Mouse (Mus musculus) embryonic facial prominence, embryonic 14.5 days (tissue): ENCODE data around the gene Cpeb2. TPM values are rescaled to one million over a fixed set of nuclear protein-coding genes. Genes with fewer than 3 reads are reported as not detected.

Experiments
- ATAC-seq: fragments of 200-750 bp; cut with Nextera tagmentation; 2 replicates; pipeline ENCODE4 v1.8.0; 2017; ENCODE audit warnings: low read depth, moderate number of reproducible peaks, moderate TSS enrichment
- DNase-seq: peaks from one replicate; pipeline ENCODE4 v3.0.0-alpha.2; 2015; ENCODE audit warnings: low spot score
- H3K27ac ChIP-seq: fragments of 300-500 bp; sonication (generic); replicated peaks from 2 replicates; pipeline ENCODE4 v1.5.1; 2014; ENCODE audit warnings: low read depth, mild to moderate bottlenecking, low read length, moderate library complexity
- H3K27me3 ChIP-seq: fragments of 300-500 bp; sonication (generic); replicated peaks from 2 replicates; pipeline ENCODE4 v1.6.1; 2014; ENCODE audit warnings: low read length; ENCODE audit not compliant: control insufficient read depth, insufficient read depth
- H3K36me3 ChIP-seq: fragments of 300-500 bp; sonication (generic); 2 replicates; pipeline ENCODE4 v1.6.1; 2014; ENCODE audit warnings: low read length, mixed read lengths; ENCODE audit not compliant: control insufficient read depth, insufficient read depth
- H3K4me1 ChIP-seq: fragments of 300-500 bp; sonication (generic); 2 replicates; pipeline ENCODE4 v1.6.1; 2014; ENCODE audit warnings: antibody characterized with exemption, low read length; ENCODE audit not compliant: control insufficient read depth, insufficient read depth
- H3K4me2 ChIP-seq: fragments of 300-500 bp; sonication (generic); 2 replicates; pipeline ENCODE4 v1.6.1; 2014; ENCODE audit warnings: low read depth, mild to moderate bottlenecking, low read length, moderate library complexity, mixed read lengths
- H3K4me3 ChIP-seq: fragments of 300-500 bp; sonication (generic); 2 replicates; pipeline ENCODE4 v1.5.1; 2014; ENCODE audit warnings: low read depth, mild to moderate bottlenecking, low read length
- H3K9ac ChIP-seq: fragments of 300-500 bp; sonication (generic); 2 replicates; pipeline ENCODE4 v1.6.1; 2014; ENCODE audit warnings: low read depth, mild to moderate bottlenecking, low read length, moderate library complexity, mixed read lengths
- H3K9me3 ChIP-seq: fragments of 300-500 bp; sonication (generic); 2 replicates; pipeline ENCODE4 v1.6.1; 2016; ENCODE audit warnings: low read length; ENCODE audit not compliant: control insufficient read depth
- WGBS: fragments of 180-500 bp; shearing (Covaris S2); extraction: QIAGEN DNeasy Blood & Tissue Kit; methylation state at CpG from one replicate; pipeline ENCODE4 v1.1.7; 2014; 5-methylcytosine and 5-hydroxymethylcytosine counted together
- polyA plus RNA-seq: library from polyadenylated mRNA; unstranded; fragments of >200 nt; fragmentation: Nextera tagmentation; extraction: Ambion mirVana; gene quantifications from 2 replicates; pipeline ENCODE4 v1.2.1, GENCODE M21; 2014

The Cpeb2 gene
- polyA plus RNA-seq, 1 experiment from 2014 or later: 3.9 TPM

DNA sequence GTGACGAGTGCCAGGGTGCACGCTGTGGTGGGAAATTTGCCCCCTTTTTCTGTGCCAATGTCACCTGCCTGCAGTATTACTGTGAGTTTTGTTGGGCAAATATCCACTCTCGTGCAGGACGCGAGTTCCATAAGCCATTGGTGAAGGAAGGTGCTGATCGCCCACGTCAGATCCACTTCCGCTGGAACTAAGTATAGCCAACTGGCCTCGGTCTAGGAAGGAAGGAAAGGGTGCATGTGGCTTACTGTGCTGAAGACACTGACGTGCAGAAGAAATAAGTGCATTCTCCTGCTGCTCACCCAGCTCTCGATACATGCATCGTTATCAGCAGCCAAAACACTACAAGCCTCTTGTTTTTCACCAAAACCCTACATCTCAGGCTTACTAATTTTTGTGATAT, 52.8 kb downstream of the Cpeb2 start:
- Histone ChIP-seq H3K9me3 (no peaks in the 10 kb centered on the region), H3K4me2 (no peak overlapping the region), H3K36me3 (peaks cover 3% of the 10 kb centered on the region; the same call in 1 of the 2 replicates), H3K4me1 (no peaks in the 10 kb centered on the region), H3K27ac (no peak overlapping the region), H3K27me3 (no peaks in the 10 kb centered on the region), H3K9ac (no peak overlapping the region), H3K4me3 (no peak overlapping the region)
- whole genome bisulfite sequencing: 86% methylated on average over 12 of the region's 12 CpGs
- no peak for ATAC-seq
- no peak for DNase-seq

DNA sequence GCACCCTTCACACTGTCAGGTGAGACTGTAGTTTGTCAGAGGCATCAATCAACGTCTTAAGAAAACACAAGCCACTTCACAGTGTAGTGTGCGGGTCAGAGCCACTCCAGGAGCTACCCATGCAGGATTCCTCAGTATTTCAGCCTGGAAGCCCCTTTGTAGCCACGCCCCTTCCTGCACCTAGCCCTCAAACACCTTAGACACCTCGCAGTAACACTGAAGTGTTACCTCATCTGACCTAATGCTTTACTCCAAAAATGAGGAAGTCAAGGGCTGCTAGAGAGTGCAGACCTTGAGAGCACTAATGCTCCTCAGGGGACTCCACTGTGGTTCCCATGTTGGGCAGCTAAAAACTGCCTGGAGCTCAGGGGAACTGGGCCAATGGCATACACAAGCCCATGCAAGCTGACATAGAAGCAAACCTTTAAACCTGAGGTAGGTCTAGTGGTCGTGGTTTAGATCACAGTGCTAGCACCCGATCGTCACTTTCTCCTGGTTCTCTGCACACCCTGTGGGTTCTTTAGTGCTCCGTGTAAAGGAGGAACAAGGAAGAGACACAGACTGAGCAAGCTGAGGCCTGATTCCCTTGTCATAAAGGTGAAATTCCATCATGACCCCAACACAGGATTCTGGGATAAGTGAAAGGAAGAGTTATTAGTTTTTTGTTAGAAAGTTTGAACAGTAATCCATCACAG, 56.9 kb downstream of the Cpeb2 start:
- no peak overlapping the region for H3K9ac ChIP-seq
- H3K4me1 ChIP-seq: no peaks in the 10 kb centered on the region
- H3K4me3 ChIP-seq: no peak overlapping the region
- no peaks in the 10 kb centered on the region for H3K9me3 ChIP-seq
- H3K27ac ChIP-seq: no peak overlapping the region
- WGBS: 68% methylated on average over 8 of the region's 8 CpGs
- ATAC-seq (no peak), DNase-seq (no peak)
- H3K36me3 ChIP-seq: no peaks in the 10 kb centered on the region
- no peaks in the 10 kb centered on the region for H3K27me3 ChIP-seq
- no peak overlapping the region for H3K4me2 ChIP-seq

DNA sequence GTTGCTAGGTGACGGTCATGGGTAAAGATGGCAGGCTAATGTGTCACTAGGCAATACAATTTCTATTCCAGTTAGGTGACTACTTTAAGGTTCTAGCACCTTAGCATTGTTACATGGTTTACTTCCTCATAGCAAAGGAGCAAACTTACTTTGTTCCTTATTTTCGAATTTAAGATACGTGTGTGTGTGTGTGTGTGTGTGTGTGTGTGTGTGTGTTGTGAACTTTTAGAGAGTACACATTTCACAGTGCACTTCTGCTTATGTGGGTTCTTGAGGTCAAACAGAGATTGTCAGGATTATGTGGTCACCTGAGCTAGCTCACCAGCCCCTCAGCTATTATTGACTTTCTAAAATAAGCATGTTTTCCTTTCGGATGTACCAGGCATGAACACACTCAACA, 60.2 kb downstream of the Cpeb2 start:
- no peak for ATAC-seq
- no peaks in the 10 kb centered on the region for H3K9me3 ChIP-seq
- H3K9ac ChIP-seq: no peak overlapping the region
- no peak overlapping the region for H3K4me2 ChIP-seq
- no peak for DNase-seq
- H3K27ac ChIP-seq: no peak overlapping the region
- no peaks in the 10 kb centered on the region for H3K4me1 ChIP-seq
- 91% methylated on average over 4 of the region's 4 CpGs for WGBS
- H3K36me3 ChIP-seq: no peaks in the 10 kb centered on the region
- no peak overlapping the region for H3K4me3 ChIP-seq
- no peaks in the 10 kb centered on the region for H3K27me3 ChIP-seq

DNA sequence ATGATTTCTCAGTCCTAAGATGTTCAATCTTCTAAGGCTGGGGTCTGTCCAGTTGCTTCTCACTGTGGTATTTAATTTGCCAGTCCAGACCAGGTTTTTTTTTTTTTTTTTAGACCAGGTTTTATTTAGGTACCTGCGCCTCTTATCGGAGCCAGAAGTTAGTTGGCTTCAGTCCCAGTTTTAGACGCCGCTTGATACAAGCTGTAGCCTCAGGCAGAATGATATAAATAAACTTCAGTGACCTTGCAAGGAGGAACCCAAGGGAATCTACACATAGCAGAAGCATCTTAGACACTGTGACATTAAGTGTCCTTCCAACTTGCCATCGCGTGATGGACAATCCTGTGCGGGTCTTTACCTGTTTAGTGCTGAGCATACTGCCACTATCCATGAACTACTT, 64.5 kb downstream of the Cpeb2 start:
- no peak overlapping the region for H3K4me2 ChIP-seq

DNA sequence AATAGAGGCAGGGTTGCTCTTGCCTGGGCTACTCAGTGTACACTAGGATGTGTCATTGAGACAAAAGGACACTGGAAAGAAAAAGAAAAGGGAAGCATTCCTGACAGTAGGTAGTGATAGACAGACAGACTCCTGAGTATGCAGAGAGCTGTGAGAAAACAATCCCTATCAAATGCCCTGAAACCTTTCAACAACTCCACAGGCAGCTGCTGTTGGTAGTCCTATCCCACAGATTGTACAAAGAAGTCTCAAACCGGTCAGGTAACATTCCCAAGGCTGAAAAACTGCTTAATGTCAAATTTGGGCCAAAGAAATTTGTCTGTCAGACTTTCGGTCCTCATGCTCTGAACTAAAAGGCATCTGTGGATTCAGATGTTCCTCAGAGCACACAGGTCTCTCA, 66.0 kb downstream of the Cpeb2 start:
- ATAC-seq: peak; percentile 72; the same call in 1 of the 2 replicates
- Histone ChIP-seq H3K4me1 (no peaks in the 10 kb centered on the region), H3K4me3 (no peak overlapping the region), H3K9me3 (no peaks in the 10 kb centered on the region), H3K27ac (no peak overlapping the region), H3K9ac (no peak overlapping the region), H3K27me3 (no peaks in the 10 kb centered on the region), H3K4me2 (no peak overlapping the region), H3K36me3 (no peaks in the 10 kb centered on the region)
- peak; percentile 68 for DNase-seq
- WGBS: 53% methylated on average over 2 of the region's 2 CpGs

More for the DNA sequence above, 64.5 kb downstream of the Cpeb2 start:
- H3K4me1 ChIP-seq: no peaks in the 10 kb centered on the region
- no peak overlapping the region for H3K9ac ChIP-seq
- no peaks in the 10 kb centered on the region for H3K9me3 ChIP-seq
- no peak overlapping the region for H3K27ac ChIP-seq
- H3K36me3 ChIP-seq: no peaks in the 10 kb centered on the region
- H3K27me3 ChIP-seq: no peaks in the 10 kb centered on the region
- ATAC-seq (no peak), DNase-seq (peak; percentile 17)
- WGBS: 65% methylated on average over 7 of the region's 7 CpGs
- H3K4me3 ChIP-seq: no peak overlapping the region

DNA sequence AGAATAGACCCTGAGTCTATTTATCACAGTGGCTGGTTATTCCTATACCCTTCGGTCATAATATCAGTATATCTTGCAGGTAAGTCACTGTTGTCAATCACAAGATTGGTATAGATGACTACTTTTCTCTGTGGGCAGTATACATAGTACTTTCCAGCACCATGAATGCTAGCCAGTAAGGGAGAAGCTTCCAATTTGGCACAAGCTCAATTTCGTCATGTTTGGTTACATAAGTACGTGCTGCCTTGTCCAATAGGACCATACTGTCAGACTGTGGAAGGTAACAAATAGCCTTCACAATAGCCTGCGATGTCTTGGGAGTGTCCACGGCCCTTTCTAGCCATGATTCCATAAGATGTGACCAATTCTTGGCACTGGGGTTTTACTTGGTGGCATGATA, 67.1 kb downstream of the Cpeb2 start:
- Histone ChIP-seq H3K36me3 (no peaks in the 10 kb centered on the region), H3K27me3 (no peaks in the 10 kb centered on the region), H3K4me1 (no peaks in the 10 kb centered on the region), H3K4me2 (no peak overlapping the region), H3K27ac (no peak overlapping the region), H3K9ac (no peak overlapping the region), H3K9me3 (no peaks in the 10 kb centered on the region), H3K4me3 (no peak overlapping the region)
- ATAC-seq (no peak), DNase-seq (no peak)
- WGBS: 89% methylated on average over 5 of the region's 5 CpGs

DNA sequence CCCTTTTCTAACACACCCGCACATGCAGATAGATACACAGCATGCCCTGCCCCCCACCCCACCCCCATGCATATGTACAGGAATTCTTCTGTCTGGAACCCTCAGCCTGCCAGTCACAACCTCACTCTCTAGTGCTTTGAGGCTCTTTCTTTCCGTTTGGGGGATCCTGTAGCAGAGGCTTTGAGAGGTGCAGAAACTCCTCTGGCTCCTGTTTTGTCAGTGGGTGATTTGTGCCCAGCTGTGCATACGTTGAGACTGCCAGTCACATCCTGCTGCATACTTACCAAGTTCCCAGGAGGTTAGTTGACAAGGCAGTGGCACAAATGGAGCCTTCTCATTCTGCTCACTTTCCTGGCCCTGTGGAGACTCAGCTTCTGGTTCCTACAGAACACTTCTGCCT, 68.0 kb downstream of the Cpeb2 start:
- Histone ChIP-seq H3K27ac (no peak overlapping the region), H3K9ac (no peak overlapping the region), H3K4me3 (no peak overlapping the region), H3K4me1 (no peaks in the 10 kb centered on the region), H3K36me3 (no peaks in the 10 kb centered on the region), H3K4me2 (no peak overlapping the region), H3K27me3 (no peaks in the 10 kb centered on the region), H3K9me3 (no peaks in the 10 kb centered on the region)
- DNase-seq (no peak), ATAC-seq (no peak)
- WGBS: 45% methylated on average over 3 of the region's 3 CpGs

DNA sequence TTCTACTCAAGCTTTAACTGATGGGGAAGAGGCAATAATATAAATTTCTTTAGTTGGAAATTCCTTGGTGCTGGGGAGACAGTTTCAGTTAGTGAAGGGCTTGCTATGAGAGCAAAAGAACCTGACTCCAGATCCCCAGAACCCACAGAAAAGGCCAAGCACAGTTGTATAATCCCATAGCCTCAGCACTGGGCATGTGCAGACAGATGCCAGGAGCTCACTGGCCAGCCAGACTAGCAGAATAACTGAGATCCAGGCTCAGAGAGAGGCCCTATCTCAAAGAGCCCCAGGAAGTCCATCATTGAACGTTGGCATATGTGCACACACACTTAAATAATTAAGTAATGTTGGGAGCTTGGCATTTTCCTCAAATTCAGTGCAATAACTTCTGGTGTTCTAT, 70.5 kb downstream of the Cpeb2 start:
- no peak overlapping the region for H3K4me3 ChIP-seq
- H3K4me1 ChIP-seq: no peaks in the 10 kb centered on the region
- 42% methylated on average over 1 of the region's 1 CpGs for WGBS
- H3K9me3 ChIP-seq: no peaks in the 10 kb centered on the region
- no peaks in the 10 kb centered on the region for H3K27me3 ChIP-seq
- H3K9ac ChIP-seq: no peak overlapping the region
- DNase-seq: no peak
- H3K36me3 ChIP-seq: no peaks in the 10 kb centered on the region
- no peak overlapping the region for H3K27ac ChIP-seq
- no peak overlapping the region for H3K4me2 ChIP-seq
- ATAC-seq: no peak

DNA sequence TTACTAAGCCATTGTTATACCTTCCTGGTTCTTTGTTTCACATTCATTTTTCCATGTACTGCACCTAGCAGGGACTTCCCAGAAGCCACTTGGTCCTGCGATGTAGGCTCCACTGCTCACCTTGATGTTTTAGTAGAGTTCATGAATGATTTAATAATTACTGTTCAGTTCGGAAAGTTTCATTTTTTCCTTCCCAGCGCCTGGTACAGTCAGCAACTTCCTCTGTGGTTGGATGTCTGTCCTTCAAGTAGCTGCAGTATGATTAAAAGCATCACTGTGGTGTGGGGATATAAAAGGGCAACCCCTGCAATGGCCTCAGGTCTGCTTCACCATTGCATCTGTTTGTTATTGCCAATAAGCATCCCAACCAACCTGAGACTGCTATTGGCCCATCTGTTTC, 72.5 kb downstream of the Cpeb2 start:
- no peak overlapping the region for H3K4me2 ChIP-seq
- no peaks in the 10 kb centered on the region for H3K4me1 ChIP-seq
- 78% methylated on average over 3 of the region's 3 CpGs for WGBS
- H3K36me3 ChIP-seq: no peaks in the 10 kb centered on the region
- no peaks in the 10 kb centered on the region for H3K27me3 ChIP-seq
- no peak overlapping the region for H3K4me3 ChIP-seq
- no peaks in the 10 kb centered on the region for H3K9me3 ChIP-seq
- no peak overlapping the region for H3K9ac ChIP-seq
- ATAC-seq (no peak), DNase-seq (no peak)
- no peak overlapping the region for H3K27ac ChIP-seq
